Mouse (Mus musculus): ENCODE measurements around the gene Tmem205. TPM values are rescaled to one million over a fixed set of nuclear protein-coding genes. Genes with fewer than 3 reads are reported as not detected.

Gene Tmem205
- total RNA-seq, 2 experiments from 2014 or later = 11.6 to 11.8 TPM

DNA sequence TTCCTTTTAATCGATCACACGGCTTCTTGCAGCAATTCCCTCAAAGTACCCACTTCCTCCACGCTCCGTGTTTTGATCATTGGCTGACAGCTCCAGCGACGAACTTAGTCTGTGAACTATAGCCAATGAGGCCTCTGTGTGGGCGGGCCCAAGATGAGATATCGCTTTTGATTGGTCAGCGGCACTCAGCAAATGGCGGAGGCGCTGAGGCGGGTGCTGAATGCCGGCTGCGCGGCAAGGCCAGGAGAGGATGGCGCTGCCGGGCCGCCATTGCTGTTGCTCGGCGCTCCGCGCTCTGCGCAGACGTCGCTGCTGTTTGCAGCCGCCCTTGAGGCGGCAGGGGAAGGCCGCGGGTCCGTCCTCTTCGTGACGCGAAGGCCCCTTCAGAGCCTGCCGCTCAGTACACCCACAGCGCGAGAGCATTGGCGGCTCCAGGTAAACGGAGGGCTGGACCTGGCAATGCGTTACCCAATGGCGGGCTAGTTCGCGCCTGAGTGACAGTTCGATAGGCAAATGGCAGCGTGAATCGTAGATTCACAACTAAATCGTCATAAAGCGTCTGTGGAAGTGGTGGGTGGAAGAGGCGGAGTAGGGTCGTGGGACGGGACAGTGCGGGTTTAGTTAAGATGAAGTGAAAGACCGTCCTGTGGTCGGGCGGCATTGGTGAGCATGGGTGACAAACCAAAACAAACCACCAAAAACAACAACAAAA lies 28.4 kb upstream of the Tmem205 start, which contains the start of gene Swsap1:
Swsap1 (plus strand) TSS at position 186 of the 712 bp plus-strand sequence.
- intact Hi-C loops (cut with DNase I) = loop anchor here (2.0 to 5.0 kb wide), 2 partner anchors 47 to 117 kb away; partner anchors contain the start of genes Ccdc151, Gm49318, Prkcsh and Zfp653
- Histone ChIP-seq H3K27ac (peak within 1 kb of the TSS; percentile 97), H3K4me3 (peak within 1 kb of the TSS; percentile 84)
- DNase-seq = peak; percentile 97
- TF ChIP-seq CTCF (IDR thresholded peaks at IDR 0.05) = no peak

DNA sequence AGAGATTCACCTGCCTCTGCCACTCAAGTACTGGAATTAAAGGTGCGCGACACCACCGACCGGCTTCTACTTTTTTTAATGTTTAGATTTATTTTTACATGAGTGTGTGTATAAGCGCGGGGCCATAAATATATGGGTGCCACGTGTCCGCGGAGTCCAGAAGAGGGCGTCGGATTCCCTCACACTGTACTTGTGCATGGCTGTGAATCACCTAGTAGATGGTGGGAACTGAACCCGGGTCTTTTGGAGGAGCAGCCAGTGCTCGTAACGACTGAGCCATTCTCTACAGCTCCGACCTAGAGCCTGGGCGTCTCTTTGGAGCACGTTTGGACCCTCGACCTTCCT lies 27.8 kb upstream of the Tmem205 start:
- Histone ChIP-seq H3K27ac (peak overlapping the region; percentile 97), H3K4me3 (peak overlapping the region; percentile 84)
- intact Hi-C loops (cut with DNase I) = loop anchor here (5.0 kb wide), 1 partner anchor 117 kb away; the partner anchor contains the start of genes Gm49318 and Zfp653
- peak; percentile 39 for DNase-seq
- peak; percentile 29; the same call in 1 of the 2 replicates for TF ChIP-seq CTCF (IDR thresholded peaks at IDR 0.05)

DNA sequence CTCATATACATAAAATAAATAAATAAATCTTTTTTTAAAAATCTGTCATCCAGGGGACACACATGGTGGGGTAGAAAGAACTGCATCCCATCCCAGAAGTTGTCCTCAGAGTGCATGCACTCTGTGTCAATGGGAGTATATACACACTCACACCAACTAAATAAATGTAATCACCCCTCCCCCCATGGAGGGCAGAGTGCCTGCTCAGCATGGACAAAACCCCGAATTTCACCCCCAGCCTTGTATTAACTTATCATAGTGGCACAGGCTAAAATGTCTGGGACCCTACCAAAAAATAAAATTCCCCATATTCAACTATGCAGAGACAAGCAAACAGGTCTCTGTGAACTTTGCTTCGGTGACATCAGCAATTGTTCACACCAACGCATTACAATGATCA lies 27.3 kb upstream of the Tmem205 start:
- intact Hi-C loops (cut with DNase I) = loop anchor here (5.0 kb wide), 1 partner anchor 118 kb away; the partner anchor contains the start of genes Gm49318 and Zfp653
- TF ChIP-seq CTCF (IDR thresholded peaks at IDR 0.05) = no peak
- peak overlapping the region; percentile 84; the same call in 1 of the 2 replicates for H3K4me3 ChIP-seq
- no peak overlapping the region for H3K27ac ChIP-seq
- DNase-seq = no peak

- DNase-seq = no peak
- Histone ChIP-seq H3K4me3 (no peak overlapping the region), H3K27ac (no peak overlapping the region)
- intact Hi-C loops (cut with DNase I) = no loop called here
- TF ChIP-seq CTCF (IDR thresholded peaks at IDR 0.05) = no peak
Measured at GRCm38 (mm10) chr9:21953600-21953999, 26.2 kb upstream of the Tmem205 start.

DNA sequence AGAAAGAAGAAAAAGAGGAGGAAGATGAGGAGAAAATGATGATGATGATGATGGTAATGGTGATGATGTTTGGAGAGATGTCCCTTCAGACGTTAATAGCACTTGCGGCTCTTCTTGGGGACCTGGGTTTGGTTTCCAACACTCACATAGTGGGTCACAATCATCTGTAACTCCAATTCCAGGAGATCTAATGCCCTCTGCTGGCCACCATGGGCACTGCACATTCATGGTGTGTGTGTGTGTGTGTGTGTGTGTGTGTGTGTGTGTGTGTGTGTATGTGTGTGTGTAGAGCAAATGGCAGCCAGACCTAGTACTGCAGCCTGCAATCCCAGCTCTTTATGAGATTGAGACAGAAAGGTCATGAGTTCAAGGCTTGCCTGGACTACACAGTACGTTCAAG lies 24.6 kb upstream of the Tmem205 start:
- H3K4me3 ChIP-seq = no peak overlapping the region
- TF ChIP-seq CTCF (IDR thresholded peaks at IDR 0.05) = peak; percentile 18; the same call in 1 of the 2 replicates
- DNase-seq = no peak
- intact Hi-C loops (cut with DNase I) = no loop called here
- H3K27ac ChIP-seq = no peak overlapping the region

DNA sequence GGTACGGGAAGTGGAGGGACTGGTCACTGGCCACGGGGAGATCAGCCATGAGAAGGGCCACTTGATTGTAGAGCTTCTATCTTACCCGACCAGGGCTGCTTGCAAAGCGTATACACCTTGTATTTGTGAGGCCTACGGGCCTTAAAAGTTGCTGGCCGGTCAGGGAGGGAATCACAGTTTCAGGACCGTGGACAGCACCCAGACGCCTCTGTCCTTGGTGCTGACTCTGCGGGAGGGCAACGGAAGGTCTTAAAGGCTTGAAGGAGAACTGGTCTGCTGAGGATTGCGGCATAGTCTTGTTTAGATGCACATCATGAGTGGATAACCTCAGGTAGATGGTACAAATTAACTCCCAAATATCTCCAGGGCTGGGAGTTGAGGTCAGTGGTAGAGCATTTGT lies 23.0 kb upstream of the Tmem205 start:
- DNase-seq = peak; percentile 68
- TF ChIP-seq CTCF (IDR thresholded peaks at IDR 0.05) = no peak
- Histone ChIP-seq H3K27ac (no peak overlapping the region), H3K4me3 (no peak overlapping the region)
- intact Hi-C loops (cut with DNase I) = no loop called here

GRCm38 (mm10) chr9:21948790-21949189 lies 21.4 kb upstream of the Tmem205 start:
- no peak for DNase-seq
- Histone ChIP-seq H3K27ac (no peak overlapping the region), H3K4me3 (no peak overlapping the region)
- no peak for TF ChIP-seq CTCF (IDR thresholded peaks at IDR 0.05)
- intact Hi-C loops (cut with DNase I) = no loop called here

GRCm38 (mm10) chr9:21948146-21948545 lies 20.8 kb upstream of the Tmem205 start:
- H3K4me3 ChIP-seq = no peak overlapping the region
- DNase-seq = no peak
- intact Hi-C loops (cut with DNase I) = no loop called here
- no peak overlapping the region for H3K27ac ChIP-seq
- no peak for TF ChIP-seq CTCF (IDR thresholded peaks at IDR 0.05)

GRCm38 (mm10) chr9:21947540-21948130 lies 20.3 kb upstream of the Tmem205 start:
- no peak for TF ChIP-seq CTCF (IDR thresholded peaks at IDR 0.05)
- intact Hi-C loops (cut with DNase I) = no loop called here
- Histone ChIP-seq H3K4me3 (no peak overlapping the region), H3K27ac (no peak overlapping the region)
- no peak for DNase-seq

GRCm38 (mm10) chr9:21944267-21944666 lies 16.9 kb upstream of the Tmem205 start:
- H3K4me3 ChIP-seq = no peak overlapping the region
- intact Hi-C loops (cut with DNase I) = no loop called here
- no peak for TF ChIP-seq CTCF (IDR thresholded peaks at IDR 0.05)
- no peak for DNase-seq
- no peak overlapping the region for H3K27ac ChIP-seq

DNA sequence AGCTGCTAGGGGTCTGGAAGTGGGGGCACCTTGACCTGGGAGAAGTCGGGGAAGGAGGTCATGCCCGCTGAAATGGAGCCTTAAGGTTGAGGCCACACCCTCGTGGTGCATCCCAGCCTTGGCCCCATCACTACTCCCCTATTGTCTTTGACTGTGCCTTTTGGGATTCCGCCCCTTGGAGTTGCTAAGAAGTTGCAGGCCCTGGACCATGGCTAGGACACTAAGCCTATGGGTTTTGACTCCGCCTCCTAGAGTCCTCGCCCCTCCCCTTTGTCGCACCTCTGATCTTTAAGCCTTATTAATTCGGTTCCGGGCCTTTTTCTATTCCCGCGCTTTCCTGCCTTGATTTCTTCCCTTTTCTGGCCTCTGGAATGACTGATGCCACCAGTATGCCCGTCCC lies 16.3 kb upstream of the Tmem205 start:
- intact Hi-C loops (cut with DNase I) = no loop called here
- no peak for TF ChIP-seq CTCF (IDR thresholded peaks at IDR 0.05)
- DNase-seq = no peak
- Histone ChIP-seq H3K27ac (no peak overlapping the region), H3K4me3 (no peak overlapping the region)

DNA sequence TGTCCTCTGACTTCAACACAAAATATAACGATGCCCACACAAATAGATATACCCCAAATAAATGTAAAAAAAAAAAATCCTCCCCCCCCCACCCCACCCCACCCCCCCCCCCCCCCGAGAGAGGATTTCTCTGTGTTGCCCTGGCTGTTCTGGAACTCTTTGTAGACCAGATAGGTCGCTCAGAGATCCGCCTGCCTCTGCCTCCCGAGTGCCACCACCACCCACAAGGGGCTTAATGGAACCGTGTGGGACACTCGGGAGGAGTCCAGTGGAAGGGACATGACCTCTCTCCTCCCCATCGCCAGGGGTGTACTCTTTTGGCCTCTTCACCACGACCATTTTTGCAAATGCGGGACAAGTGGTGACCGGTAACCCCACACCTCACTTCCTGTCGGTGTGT lies 15.7 kb upstream of the Tmem205 start:
- Histone ChIP-seq H3K4me3 (no peak overlapping the region), H3K27ac (no peak overlapping the region)
- intact Hi-C loops (cut with DNase I) = no loop called here
- no peak for DNase-seq
- no peak for TF ChIP-seq CTCF (IDR thresholded peaks at IDR 0.05)

- Histone ChIP-seq H3K4me3 (no peak overlapping the region), H3K27ac (no peak overlapping the region)
- no peak for TF ChIP-seq CTCF (IDR thresholded peaks at IDR 0.05)
- intact Hi-C loops (cut with DNase I) = no loop called here
- DNase-seq = no peak
Measured at GRCm38 (mm10) chr9:21938234-21938855, 11.0 kb upstream of the Tmem205 start.

Data from gastrocnemius, adult 2 months (tissue).